Mouse (Mus musculus) heart, adult 8-10 months (tissue): ENCODE data around the gene Capg. TPM values are rescaled to one million over a fixed set of nuclear protein-coding genes. Genes with fewer than 3 reads are reported as not detected.
"Not testable (repeated sequence)": the region's sequence is repeated elsewhere in the genome, so short reads cannot be mapped to it uniquely, and the experiment has no call there.

Source experiments
- DNase-seq: peaks from one replicate; pipeline ENCODE4 v3.0.0; 2022; ENCODE audit warnings: low spot score
- total RNA-seq, 4 experiments: library from RNA; stranded (reverse); gene quantifications; 2 replicates each; pipeline ENCODE4 v1.2.4; 2022

Gene Capg
- total RNA-seq, 4 experiments from 2014 or later, result 7.5 to 11.8 (median 9.2) TPM

DNA sequence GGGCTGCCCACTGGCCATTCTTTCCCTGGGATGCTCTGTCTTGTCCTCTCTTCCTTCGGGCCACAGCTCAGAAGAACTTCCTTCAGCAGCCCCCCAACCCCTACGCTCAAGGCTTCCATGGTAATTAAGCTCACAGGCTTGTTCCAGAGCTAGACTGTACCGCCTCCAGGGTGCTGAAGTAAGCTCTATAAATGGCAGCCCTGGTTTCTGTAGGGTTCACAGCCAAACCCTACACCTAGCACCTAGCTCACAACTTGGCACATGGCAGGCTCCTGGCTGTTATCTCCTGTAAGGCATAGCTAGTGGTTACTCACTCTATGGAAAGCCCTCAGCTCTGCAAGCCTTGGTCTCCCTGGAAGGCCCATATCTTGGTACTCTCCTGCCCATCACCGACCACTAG lies 11.6 kb upstream of the Capg start:
- DNase-seq, result no peak

DNA sequence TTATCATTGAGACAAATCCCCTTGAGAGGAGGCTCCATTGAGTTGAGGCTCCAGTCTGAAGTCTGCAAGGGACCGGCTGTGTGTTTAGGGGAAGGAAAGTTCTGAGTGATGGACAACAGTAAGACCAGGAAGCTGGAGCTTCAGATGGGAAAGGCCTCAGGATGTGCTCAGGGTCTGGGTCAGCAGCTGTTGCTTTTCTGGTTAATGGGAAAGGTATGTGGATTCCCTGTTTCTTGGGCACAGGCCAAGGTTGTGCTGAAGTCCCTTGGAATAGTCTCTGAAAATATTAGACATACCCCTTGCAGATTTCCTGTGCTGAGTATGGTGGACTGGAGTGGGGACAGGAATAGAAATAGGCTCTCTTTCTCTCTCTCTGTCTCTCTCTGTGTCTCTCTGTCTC lies 10.6 kb upstream of the Capg start:
- DNase-seq, result not testable (repeated sequence)

DNA sequence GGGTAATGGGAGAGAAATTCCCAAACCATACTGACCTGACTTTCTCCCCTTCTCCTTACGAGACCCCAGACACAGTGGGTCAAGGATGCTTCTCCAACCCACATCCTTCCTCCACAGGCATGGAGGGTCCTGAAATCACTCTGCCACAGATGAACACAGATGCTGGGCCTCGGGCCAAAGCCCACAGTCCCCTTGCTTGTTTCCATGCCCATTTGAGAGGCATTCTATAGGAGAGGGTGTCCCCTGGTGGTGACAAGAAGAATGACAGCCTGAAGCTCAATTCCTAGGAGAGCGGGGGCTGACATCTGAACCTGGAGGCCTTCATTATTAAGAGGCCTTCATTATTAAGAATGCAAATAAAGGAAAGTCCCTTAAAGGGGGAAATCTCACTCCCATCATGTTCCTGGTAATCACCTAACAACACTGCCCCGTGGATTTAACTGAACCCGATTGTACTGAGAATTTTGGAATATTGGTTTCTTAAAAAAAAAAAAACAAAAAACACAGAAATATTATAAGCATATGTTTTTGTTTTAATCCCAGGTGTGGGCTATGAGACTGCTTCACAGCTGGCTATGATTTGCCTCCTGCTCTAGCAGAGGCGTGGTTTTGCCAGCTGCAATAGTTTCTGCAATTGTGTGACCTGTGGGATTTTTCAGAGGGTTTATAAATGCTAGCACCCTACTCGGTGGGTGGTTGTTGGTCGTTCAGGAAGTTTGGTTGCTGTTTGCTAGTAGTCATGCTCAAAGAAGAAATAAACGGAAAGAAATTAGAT lies 10.0 kb upstream of the Capg start:
- peak; percentile 76 for DNase-seq

DNA sequence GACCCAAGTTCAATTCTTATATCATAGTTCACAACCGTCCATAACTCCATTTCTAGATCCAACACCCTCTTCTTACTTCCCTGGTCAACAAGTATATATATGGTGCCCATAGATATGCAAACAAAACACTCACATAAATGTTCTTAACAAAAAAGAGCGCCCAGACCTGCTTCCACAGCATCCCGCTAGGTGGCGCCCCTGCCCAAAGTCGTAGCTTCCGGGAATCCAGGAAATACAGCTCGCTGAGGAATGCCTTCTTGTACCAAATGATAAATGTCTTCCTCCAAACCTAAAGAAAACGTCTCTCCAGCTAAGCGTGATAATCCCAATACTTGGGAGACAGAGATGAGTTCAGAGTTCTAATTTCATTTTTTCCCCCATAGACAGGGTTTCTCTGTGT lies 9.0 kb upstream of the Capg start:
- peak; percentile 82 for DNase-seq

DNA sequence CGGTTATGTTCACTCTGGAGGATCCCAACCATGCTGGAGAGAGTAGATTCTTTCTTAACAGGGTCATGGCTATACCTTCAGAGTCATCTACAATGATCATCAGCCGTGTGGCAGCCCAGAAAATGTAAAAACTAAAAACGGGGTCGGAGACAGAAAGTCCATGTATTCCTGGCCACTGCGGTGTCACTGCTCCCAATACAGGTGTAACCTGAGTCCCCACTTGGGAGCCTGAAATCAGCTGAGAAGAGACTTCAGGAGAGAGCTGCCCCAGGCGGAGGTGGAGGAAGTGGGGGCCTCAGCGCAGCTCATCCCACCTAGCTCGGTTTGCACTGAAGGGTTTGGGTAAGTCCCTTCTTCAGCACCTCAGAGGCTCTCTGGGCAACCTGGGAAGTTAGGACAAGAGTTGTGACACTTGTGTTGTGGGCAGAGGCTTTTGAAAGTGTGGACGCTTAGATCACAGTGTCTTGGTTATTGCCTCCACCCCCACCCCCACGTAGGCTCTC lies 6.1 kb upstream of the Capg start:
- no peak for DNase-seq

DNA sequence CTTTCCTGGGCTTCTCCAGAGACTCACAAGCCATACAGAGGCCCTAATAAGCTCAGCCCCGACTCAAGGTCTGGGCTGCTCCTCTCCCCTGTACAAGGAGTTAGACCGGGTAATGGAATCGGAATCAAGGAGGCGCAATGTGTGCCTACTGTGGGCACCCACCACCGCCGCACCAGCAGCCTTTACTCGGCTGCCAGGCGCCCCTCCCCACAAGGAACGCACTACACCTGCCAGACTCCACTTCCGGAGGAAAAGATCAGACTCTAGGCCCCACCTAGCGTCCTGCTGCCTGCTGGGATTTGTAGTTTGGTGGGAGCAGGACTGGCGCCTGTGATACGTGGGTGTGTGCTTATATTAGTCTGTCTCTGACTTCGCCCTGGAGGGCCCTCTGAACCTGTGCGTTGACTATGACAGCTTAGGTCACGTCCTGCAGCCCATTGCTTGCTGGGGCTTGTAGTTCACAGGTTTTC lies 5.6 kb upstream of the Capg start:
- DNase-seq, result peak; percentile 89

DNA sequence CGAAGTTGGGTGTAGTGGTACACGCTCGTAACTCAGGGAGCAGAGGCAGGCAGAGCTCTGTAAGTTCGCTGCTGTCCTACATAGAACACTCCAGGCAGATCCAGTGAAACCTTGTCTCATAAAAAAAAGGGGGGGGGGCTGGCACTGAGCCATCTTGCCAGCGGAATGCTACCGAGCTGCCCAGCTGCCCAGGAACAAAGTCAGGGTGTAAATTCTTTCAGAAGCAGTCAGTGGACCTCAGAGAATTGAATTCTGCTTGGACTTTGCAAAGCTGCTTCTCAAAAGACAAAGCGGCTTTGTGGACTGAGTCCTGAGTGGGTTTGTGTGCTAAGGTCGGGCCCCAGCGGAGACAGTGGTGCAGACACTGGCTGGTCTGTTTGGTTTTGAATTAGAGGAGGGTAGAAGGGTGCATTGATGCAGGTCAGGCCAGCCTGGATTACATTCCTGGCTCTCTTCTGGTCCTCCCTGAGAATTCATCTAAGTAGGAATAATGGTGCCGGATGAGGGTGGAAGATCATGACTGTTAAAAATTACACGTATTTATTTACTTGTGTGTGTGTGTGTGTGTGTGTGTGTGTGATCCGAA lies 833 bp upstream of the Capg start:
- no peak for DNase-seq

DNA sequence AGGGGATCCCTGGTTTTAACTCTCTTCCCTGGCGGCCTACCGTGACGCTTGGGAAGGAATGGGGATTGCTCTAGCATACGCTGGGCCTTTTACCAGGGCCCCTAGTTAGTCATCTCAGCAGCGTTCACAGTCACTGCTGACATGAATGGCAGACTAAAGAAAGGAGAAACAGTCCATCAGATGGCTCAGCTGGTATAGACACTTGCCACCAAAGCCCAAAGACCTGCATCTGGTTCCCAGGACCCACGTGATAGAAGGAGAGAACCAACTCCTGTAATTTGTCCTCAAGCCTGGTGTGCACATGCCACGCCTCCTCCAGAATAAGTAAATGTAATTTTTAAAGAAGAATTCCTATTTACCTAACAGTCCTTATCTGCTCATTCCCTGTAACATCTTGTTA lies 1.2 kb downstream of the Capg start:
- no peak for DNase-seq

DNA sequence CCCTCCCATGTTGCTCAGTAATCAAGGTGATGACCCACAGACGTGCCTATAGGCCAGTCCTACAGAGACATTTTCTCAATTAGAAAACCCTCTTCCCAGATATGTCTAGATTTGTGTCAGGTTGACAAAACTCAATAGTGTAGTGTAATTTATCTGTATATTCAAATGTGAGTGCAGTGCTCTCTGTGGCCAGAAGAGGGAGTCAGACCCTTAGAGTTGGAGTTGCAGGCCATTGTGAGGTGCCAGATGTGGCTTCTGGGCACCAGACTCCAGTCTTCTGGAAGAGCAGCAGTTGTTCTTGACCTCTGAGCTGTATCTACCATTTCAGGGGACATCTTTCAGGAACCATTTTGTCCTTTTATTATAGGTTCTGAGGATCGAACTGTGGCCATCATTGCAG lies 2.9 kb downstream of the Capg start:
- DNase-seq, result no peak

DNA sequence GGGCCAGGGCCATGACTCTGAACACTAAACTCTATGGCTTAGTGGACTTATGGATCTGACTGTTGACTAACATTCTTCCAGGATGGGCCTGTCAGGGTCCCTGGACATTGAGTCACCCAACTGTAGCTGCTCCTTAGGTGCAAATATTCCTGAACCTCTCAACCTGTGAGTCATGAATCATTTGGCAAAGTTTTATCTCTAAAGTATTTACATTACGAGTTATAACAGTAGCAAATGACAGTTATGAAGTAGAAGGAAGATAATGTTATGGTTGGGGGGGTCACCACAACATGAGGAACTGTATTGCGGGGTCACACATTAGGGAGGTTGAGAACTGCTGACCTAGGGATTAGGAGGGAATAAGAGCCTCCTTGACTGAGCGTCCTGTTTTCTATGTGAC lies 3.7 kb downstream of the Capg start:
- DNase-seq, result no peak

DNA sequence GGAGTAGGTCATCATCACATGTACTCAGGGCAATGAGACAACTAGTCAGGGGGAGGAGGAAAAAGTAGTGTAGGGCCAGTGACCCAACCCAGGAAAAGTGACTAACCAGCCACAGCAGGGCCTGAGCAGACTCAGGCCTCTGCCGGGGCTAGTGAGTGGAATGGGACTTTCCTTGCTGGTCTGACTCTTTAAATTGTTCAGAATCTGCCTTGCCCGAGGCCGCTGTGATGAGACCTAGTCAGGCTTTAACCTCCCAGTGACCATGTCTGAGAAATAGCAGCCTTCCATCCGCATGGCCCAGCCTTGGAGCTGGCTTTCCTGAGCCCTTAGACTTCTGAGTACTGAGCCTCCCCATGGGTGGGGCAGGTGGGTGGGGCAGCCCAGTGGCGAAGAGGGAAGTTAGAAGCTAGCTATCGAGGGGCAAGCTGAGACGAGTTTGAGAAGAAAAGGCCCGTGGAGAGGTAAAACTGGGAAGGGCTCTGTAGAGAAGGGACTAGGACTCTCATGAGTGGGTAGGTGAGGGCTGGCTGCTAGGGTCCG lies 4.9 kb downstream of the Capg start:
- no peak for DNase-seq

DNA sequence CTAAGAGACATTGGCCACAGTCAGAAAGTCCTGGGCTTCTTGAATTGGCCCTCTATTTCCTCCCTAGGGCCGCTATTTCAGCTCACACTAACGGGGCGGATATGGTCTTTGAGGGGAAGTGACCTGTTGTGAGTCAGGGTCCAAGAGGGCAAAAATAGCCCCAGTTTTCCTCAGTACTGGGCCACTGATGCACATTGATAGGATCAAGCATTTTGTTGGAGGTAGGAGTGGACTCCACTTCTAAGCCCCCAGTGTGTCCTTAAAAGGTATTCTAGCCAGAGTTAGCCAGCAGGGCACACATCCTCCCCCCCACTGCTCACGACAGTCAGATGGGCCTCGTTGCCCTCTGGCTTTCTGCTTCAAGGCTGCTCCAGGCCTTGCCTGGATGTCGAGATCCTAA lies 5.8 kb downstream of the Capg start:
- no peak for DNase-seq

DNA sequence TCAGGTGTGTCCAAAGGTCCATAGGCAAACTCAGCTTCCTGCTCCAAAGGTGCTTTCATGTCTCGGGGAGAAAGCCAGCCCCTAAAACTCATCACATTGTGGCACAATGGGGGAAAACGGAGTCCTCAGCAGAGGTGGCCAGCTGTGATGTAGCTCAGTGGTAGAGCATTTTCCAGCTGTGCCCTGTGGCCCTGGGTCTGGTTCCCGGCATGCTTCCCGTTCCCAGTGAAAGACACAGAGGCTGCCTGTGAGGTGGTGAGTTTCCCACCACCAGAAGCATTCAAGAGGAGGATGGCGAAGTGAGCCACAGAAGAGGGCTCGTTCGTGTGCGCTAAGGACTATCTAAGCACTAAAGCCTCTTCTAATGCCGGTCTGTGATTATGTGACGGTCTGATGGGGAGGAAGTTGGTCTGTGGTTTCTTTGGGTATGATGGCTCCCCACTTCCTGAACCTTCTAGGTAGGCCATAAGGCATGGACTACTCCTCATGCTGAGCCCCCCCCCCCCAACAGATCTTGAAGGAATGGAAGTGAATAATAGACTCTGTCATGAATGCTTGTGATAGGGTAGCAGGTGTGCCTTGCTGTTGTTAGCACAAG lies 6.4 kb downstream of the Capg start:
- DNase-seq, result no peak

DNA sequence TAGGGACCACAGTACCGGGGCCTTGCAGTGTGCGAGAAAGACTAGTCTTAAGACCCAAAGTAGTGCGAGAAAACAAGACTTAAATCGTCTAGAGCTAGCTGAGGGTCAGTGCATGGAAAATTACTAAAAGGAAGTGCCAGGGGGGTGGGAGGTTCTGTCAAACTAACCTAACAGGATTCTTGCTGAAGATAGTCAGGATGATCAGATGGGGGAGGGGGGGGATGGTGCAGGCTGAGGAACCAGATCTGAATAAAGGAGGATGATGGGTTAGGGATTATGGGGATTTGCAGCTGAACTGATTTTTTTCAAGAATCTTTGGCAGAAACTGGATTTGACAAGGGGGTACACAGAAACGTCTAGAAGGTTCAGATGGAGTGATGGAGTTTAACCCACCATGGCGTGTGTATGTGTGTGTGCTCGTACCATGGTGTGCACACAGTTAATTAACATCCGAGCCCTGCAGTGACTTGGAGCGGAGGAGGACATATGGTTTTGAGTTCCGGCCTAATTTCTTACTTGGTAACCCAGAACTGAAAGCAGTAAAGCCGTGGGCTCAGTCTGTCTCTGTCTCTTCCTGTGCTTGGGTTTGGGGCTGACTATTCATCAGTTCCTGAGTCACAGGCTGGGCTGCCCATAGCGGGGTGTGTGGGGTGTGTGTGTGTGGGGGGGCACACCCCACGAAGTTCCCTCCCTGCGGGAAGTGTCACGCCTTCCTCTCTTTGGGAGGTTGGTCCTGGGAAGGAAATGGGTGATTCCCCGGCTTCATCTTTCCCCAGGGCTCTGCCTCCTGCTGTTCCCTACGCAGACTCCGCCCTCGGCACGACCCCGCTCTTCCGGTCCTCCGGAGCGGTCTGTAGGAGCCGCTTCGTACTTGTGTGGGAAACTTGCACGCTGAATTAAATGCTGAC lies 8.2 kb downstream of the Capg start:
- peak; percentile 85 for DNase-seq

DNA sequence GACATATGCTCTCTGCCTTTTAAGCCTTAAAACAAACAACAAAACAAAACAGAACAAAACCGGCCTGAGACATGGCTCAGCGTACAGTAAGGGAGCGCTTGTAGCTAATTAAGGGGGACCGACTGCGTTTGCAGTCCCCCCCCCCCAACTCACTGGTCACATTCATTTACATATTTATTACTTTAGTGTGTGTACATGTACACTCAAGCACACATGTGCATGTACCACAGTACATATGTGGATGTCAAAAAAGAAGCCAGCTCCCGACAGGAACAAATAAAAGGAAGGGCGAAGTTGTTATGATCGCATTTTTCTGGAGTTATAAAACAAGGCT lies 8.9 kb downstream of the Capg start:
- no peak for DNase-seq

DNA sequence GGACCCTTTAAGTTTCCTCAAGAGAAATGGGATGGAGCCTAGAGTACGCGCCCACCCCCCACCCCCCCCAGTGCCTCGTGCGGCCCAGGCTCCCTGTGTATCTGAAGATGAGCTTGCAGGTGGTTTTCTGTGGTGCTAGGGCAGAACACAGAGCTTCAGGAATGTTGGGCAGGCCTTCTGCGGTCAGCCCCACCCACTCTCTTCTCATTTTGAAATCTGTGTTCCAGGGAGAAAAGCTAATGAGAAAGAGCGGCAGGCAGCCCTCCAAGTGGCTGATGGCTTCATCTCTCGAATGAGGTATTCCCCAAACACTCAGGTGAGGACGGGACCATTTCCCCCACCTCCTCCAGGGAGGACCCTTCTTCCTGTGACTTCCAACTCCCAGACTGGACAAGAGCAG lies 16.6 kb downstream of the Capg start:
- DNase-seq, result no peak

DNA sequence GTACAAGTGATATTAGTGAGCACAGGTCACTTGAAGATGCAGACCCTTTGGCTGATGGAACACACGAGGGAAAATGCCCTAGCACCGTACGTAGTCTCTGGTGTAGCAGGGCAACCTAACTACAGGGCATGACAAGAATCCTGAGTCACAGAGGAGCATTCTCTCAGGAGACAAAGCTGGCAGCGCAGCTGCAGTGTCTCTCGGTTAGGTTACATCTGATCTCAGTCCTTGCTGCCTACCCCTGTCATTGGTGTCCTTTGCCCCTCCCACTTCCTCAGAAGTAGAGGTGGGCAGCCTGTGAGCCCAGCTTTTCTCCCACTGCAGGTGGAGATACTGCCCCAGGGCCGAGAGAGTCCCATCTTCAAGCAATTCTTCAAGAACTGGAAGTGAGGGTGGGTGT lies 18.3 kb downstream of the Capg start:
- no peak for DNase-seq

DNA sequence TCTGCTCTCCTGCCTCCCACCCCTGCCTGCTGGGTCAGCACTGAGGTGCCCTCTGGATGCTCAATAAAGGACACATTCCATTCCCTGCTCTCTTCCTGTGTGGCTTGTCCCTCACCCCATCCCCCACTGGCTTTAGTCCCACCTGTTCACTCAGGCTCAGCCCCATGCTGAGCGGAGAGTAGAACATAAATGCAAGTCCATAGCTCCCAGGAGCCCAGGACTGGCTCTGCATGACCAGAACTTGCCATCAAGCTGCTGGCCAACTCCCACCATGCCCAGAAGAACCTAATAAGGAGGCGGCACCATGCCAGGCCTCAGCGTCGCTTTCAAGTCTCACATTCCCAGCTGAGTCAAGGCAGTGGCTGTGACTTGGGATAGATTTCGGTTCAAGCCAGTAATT lies 18.7 kb downstream of the Capg start:
- no peak for DNase-seq

DNA sequence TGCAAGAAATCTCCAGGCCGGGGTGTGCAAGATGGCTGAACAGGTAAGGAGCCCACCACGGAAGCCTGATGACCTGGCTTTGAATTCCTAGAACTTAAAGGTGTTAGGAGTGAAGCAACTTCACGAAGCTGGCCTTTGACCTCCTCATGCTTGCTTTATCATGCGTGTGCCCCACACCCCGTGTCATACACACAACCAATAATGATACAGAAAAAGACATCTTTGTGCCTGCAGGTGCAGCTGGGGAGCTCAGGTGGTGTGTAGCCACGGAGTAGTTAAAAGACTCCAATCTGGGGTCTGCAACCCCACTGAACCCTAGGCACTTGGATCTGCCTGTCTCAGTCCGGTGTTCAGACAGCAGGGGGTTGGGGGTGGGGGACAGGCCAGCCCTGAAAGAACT lies 21.3 kb downstream of the Capg start:
- DNase-seq, result no peak

DNA sequence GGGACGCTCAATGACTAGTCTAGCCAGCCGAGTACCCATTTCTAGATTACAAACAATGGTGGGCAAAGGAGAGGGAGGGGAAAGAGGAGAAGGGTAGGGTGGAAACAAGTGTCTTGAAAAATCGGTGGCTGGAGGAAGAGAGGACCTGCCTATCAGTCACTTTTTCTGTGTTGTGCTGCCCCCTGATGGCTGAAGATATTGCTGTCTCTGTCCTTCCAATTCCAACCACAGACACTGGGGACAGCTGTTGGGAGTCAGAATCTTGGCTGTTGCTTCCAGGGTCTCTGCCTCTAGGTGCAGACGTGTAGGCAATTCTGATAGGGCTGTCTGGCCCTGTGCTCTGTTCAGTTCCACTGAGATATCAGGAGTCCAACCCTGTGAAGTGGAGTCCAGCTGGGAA lies 21.9 kb downstream of the Capg start:
- peak; percentile 91 for DNase-seq

DNA sequence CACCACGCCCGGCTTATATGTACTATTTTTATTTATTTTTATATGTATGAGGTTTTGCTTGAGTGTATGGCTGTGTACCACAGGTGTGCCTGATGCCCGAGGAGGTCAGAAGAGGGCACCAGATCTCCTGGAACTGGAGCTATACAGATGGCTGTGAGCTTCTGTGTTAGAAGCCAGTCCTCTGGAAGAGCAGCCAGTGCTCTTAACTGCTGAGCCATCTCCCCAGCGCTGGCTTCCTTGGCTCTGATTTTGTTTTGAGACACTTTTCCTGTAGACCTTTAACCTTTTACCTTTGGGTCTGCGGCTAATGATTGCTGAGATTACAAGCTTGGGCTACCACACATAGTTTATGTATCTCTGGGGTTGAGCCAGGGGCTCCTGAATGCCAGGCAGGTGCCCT lies 23.3 kb downstream of the Capg start:
- DNase-seq, result no peak

DNA sequence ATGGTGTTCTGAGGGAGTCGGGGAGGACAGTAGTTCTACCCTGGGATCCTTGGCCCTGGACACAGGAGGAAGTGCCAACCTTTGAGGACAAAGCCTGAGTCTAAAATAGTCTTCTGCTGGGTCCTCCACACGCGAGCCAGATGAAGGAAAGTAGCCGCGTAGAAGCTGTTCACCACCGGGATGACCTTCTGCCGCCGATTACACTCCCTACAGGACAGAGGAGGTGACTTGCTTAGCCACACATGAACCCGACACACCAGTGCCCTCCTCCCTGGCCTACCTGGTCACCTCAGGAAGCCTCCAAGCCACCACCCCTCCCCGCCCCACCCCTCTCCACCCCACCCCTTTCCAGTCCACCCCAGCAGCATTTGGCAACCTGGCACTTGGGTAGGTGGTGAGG lies 24.5 kb downstream of the Capg start:
- no peak for DNase-seq
